Mouse (Mus musculus) urinary bladder, adult 2 months (tissue): ENCODE measurements around the gene Stpg3. TPM values are rescaled to one million over a fixed set of nuclear protein-coding genes. Genes with fewer than 3 reads are reported as not detected.

Experiments used
- DNase-seq: peaks from one replicate; pipeline ENCODE4 v3.0.0; 2022; ENCODE audit warnings: low spot score
- polyA plus RNA-seq: library from polyadenylated mRNA; depleted of rRNA; stranded (reverse); fragments of >200 nt; gene quantifications from 2 replicates; pipeline ENCODE4 v1.2.3, GENCODE M21; 2012

The Stpg3 gene
- polyA plus RNA-seq, 1 experiment, result not detected

DNA sequence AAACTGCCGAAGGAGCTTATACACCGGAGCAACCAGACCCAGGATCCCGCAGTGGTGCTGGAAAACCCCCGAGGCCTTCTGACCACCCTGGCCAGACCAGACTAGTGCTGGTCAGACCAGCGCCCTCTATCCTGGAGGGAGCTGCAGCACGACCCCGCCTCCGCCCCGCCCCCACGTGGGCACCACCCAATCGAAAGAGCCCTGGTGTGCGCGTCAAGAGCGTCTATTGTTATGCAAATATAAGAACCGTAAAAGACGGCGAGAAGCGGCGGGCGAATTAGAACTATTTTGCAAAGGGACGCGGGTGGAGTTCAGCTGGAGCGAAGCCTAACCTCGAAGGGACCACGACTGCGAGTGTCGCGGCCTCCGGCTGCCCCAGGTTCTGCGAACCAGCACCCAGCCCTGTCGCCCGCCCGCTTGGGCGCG is 33.9 kb downstream of the Stpg3 start, which contains the start of gene Nrarp:
Gene Nrarp, plus strand, starts transcription at position 281 of the 426 bp plus-strand sequence.
- peak; percentile 90 for DNase-seq

DNA sequence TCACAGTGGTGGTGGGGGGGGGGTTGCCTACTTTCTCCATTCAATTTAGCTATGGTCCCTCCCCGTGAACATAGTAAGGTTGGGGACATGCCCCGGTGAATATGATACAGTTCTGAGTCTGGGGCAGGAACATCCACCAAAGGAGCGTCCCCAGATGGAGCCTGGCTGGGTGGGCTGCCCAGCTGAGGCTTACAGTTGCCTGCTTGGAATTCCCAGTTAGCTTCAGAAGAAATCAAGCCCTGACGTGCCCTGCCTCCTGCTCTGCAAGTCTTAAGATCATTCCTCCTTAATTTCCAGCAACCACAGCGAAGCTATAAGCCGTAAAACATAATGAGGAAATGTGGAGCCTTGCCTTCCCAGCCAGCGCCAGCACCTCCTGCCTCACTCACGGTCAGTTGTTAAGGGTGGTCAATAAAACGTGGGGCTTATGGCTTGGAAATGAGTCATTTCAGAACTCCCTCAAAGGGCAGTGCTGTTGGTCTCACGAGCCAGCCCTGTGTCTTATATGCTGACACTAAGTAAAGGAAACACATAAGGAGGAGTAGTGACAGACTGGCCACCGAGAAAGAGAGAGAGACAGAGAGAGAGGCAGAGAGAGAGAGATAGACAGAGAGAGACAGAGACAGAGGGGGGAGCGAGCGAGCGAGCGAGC is 34.7 kb downstream of the Stpg3 start:
- no peak for DNase-seq

DNA sequence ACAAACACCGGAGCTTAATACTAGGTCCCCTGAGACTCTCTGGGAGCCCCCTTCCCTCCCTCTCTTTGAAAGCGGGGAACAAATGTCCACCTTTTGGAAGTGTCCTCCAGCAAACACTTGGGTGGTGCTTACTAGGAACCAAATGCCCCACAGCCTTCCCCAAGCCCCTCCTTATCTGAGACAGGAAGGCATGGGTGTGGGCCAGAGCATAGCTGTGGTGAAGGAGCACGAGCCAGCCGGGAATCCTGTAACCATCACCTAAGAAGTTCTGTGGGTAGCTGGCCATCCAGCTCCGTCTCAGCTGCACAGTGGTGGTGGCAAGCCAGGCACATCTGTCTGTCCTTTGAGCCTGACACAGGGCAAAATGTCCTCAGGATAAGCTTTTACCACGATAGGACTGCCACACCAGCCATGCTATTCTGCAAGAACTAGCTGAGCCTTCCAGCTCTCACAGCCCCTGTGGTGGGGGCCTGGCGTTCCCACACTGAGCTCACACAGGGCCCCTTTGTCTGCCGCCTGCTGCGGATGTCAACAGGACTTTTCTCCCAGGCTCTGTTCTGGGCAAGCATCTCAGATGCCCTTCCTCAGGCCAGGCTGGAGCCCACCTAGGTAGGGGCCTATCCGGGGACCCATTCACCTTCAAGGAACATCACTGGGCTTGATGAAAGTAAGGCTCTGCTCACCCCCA is 36.0 kb downstream of the Stpg3 start:
- no peak for DNase-seq

DNA sequence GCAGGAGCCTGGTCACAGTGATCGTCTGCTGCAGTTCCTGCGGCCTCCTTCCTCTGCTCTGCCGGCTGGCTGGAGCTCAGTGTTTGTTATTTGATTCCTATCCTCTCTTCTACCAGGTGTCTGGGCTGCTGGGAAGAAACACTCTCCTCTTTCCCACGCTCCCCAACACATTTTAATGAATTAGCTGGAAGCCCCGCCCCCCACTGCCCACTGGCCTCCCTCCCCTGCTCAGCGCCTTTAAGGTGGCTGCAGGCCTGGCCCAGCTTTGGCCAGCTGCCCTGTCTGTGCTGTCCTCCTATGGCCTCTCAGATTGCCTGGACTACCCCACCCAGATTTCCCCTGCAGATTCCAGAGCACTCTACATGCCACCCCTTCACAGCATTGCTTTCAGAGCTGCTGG is 36.8 kb downstream of the Stpg3 start:
- no peak for DNase-seq

DNA sequence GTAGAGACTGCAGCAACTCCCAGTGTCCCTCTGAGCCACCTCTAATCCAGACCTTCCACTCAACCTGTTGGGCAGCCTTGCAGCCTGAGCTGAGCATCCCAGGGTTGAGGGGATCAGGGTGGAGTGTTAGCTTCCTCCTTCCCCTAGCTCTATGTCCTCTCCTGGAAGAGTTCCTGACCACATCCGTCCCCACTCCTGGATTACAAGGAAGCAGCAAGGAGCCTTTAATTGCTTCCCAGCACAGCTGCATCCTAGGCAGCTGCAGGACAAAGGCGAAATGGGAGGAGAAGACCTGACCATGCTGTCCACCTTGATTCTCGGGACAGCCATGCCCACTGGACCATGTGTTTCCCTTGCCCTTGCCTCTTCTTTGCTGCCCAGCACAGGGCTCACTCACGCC is 37.4 kb downstream of the Stpg3 start:
- DNase-seq, result no peak

DNA sequence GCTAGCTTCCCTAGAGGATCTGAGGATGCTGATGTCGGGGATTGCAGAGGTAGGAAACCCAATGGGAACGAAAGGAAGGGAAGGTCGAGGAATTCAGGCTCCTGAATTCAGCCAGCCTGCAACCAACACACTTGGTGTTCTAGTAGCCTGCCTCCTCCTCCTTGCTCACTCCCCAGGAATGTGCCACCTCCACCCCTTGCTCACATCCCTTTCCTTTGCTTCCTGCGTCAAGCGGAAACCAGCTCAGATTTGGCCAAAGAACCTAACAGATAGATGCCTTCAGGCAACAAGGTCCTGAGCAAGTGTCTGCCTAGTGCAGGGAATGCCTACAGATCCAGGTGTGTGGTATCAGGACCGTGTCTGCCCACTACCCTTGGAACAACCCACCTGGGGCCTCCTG is 37.9 kb downstream of the Stpg3 start:
- DNase-seq, result no peak

DNA sequence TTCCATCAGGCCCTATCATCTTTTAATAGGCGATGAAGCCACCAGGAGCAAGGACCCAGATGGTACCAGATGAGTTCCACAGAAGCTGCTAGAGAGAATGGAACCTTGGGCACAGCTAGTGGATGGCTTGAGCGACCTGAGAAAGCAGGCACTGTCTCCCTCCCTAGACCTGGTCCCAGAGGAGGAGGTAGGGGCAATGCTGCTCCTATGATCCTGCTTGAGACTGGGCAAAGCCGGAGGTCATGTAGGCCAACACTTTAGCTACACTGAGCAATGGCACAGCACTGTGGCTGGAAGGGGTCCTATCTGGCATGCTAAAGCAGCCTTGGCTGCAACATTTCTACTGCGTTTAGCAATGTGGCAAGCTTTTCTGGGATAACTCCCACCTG is 38.8 kb downstream of the Stpg3 start:
- no peak for DNase-seq

DNA sequence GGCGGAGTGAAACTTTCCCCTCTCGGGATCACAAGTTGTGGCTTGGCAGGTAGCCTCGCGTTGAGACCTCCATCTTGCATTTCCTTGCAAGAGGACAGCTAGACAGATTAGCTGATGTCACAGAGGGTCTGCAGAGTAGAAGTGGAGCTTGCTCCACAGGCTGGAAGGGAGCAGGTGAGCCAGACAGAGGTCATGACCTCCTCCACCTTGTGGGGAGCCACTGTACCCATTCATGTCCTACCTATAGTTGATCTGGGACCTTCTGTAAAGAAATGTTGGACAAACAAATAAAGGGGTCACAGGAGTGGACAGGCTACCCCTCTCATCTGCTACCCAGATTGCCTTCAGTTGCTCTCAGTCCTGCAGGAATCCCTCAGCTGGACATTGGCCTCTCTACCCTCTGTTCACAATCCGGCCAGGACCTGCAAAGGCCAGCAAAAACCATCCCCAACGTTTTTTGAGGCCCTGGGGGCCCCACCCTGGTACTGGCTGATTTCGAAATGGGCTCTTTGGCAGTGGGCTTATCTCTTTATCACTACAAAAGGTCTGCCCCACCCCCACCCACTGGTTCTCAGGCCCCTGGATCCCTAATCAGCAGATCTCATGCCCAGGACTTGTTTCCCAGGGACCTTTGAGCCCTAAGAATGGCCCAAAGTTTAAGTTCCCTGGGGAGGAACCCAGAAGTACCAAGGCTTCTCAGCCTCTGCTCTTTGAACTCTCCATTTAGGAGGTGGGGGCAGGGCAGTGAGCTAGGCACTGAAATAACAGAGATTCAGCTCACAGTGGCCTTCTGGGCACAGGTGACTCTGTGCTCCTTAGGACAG is 39.4 kb downstream of the Stpg3 start:
- no peak for DNase-seq

DNA sequence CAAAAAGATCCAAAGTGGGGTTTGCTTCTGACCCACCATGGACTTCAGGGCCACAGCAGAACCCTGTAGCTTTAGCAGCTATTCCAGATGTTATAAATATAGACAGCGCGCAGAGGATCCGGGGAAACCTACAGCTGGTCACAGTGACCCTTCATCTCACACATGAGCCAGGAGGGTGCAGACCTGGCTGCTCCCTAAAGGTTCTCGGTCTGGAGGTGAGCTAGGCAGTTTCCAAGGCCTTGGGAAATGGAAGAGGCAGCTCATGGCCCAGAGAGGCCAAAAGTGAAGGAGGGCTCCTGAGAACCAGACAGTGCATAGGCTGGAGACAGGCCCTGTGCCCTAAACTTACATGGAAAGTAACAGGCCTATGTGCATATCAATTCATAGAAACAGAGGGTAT is 40.6 kb downstream of the Stpg3 start:
- no peak for DNase-seq

DNA sequence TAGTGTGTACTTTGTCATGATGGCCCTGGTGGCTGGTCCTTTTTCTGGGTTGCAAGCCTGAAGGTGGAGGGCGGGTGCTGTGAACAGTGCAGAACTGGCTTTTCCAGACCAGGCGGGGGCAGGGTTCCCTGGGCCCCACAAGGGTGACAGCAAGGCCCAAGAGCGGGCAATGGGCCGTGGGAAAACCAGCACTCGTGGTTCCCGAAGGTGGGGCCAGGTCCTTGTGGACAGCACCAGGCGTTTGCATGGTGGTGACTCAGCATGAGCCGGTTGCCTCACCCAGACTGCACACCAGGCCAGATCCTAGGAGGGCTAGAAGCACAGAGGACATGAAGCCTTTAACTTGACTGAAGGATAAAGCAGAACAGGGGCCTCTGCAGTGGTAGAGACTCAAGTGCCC is 41.8 kb downstream of the Stpg3 start:
- DNase-seq, result no peak

DNA sequence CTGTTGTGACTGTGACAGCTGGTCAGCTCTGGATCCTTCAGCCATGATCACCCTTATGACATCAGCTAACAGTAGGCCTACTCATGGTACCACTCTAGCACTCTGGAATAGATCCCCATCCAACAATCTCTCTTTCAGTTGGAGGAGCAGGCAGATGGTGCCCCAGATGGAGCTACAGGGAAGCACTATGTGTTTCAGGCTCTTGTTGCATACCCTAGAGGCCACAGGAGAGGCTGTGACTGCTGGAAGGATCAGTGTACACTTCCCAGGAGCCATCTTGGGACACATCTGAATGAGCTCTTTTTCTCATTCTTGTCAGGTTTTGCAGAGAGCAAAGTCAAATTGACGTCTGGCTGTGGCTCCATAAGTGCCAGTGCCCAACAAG is 42.7 kb downstream of the Stpg3 start:
- no peak for DNase-seq

DNA sequence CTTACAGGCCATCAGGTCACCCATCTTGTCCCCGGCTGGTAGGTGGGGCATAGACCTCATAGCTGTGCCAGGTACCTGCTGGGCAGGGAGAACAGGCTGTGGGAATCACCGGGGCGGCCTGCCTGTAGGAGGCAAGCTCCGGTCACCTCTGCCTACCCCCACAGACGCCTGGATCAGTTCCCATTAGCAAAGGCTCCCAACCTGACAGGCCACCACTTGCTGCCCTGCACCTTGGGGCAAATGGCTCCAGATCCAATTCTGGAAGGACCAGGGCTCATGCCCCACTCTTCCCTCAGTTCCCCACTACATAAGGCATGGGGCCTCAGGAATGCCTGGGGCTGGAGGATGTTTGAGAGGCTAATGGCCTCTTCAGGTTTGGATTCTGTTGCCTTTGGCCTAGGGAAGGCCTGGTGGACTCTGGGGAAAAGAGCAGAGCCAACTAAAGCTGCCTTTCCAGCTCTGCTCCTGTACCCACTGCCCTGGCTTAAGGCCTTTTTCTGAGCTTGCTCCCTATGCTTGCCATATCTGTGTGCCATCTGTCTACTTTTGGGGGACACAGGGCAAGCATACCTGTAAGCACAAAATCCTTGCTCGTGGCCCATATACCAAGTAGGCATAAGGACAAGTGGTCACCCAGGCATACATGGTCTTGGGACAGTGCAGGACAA is 43.2 kb downstream of the Stpg3 start:
- DNase-seq, result no peak

DNA sequence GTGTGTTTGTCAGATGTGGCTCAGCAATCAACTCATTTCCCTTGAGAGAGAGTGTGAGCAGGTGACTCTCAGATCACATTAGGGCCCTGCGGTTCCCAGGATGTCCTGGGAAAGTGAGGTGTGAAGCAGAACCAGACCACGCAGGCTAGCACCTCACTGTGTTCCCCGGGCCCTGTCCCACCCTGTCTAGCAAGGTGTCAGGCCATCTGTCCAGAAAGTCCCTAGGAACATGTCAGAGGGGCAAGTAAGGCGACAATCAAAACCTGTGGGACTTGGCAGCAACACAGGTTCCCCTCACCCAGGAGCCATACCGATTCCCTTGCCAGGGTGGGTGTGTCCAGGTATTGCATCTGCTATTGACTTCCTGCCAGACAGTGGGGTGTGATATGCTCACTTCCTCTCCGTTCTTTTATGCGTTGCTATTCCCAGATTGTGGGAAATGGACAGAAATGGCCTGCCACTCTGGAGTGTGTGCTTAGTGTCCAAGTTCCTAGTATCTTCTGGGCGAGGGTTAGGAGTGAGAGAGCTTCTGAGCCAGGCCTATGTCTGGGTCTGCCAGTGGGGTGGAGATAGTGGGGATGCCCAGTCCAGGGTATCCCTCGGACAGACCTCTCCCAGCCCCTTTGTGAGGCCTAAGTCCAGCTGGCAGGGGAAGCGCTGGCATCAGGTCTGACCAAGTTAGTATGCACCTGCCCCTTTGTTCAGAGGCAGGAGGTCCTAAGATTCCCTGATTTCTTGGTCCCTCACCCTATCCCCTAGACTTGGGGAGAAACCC is 43.9 kb downstream of the Stpg3 start:
- no peak for DNase-seq

DNA sequence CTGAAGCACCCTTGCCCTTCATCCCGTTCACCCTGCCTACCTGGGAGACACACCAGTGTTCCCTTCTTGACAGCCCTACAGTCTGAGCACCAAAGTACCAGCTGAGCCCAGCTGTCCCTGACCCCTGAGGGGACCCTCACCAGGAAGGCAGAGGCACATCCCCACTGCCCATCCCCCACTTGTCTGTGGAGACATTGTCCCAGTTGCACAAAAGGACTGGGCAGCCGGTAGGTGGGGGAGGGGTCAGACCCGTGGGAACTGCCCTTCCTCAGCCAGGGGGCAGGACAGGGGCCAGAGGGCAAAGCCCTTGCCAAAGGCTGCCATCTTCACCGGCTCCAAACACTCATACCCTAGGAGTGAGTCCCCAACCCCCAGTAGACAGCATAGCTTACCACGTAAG is 44.7 kb downstream of the Stpg3 start:
- DNase-seq, result no peak

DNA sequence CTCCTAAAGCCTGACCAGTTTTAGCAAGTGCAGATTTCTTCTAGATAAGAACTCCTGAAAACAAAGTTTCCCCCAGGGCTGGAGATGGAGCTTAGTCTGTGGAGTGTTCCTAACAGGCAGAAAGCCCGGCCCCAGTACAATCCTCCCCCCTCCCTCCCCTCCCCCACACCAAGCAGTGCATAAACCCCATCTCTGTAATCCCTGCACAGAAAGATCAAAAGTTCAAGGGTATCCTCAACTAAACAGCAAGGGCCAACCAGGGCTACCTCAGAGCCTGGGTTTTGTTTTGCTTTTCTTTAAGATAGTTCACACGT is 45.8 kb downstream of the Stpg3 start:
- no peak for DNase-seq

DNA sequence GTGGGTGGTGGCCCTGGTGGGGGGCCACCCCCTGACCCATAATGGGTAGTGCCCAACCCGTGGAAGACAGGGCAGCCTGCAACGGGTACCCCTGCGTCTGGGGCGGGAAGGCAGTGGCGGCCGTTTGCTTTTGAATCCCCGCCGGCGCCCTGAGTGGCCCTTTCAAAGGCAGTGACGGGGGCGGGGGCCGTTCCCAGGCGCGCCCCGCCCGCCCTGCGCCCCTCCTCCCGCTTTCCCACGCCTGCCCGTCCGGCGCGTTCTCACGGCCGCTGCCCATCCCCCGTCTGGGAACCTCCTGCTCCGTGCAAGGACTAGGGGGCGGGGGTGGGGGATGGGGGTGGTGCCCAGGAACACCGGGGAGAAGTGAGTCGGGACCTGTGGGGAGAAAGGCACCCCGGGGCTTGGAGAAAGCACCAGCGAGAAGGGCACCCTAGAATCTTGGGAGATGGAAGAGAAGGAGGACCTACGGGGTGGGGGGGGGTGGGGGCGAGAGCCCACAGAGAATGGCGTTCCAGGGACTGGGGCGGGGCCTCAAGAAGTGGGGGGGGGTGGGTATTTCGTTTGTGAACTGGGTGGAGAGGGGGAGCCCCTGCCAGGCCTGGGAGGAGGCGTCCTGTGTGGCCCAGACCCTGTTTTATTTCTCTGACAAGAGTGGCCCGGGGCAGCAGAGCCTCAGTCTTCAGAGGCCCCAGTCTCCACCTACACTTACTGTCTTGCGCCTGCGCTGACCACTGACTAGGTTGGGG is 46.3 kb downstream of the Stpg3 start:
- no peak for DNase-seq

DNA sequence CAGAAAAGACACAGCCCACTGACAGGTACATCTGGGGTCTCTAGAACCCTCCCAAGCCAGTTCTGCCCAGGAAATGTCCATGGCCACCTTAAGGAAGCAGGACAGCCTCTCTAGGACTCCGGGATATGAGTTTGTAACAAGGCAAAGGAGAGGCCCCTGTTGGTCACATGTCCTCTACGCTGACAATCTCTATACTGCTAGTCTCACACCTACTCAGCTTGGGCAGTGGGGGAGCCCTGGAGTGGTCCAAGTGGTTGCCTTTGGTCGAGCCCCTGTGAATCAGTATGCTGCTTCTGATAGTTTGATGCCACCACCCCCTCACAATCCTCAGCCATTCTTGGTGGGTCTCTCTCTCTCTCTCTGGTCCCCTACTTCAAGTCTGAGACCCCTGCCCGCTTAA is 47.0 kb downstream of the Stpg3 start:
- DNase-seq, result no peak
